Mouse (Mus musculus): ENCODE measurements around the gene Plvap.

- TF ChIP-seq CTCF (IDR thresholded peaks at IDR 0.05; ENCODE audit: control insufficient read depth, insufficient read depth, low read length), result no peak
- no peak for TF ChIP-seq POLR2A (IDR thresholded peaks at IDR 0.05; ENCODE audit: borderline replicate concordance, control insufficient read depth, low read depth, low read length)
These were observed 13.9 kb upstream of the Plvap start, which contains the start of gene Ccdc194 for GRCm38 (mm10) chr8:71525226-71526050.

All from bone marrow, adult 2 months (tissue).